ENCODE assay signal across 8 mouse cellular contexts in the genomic region with DNA sequence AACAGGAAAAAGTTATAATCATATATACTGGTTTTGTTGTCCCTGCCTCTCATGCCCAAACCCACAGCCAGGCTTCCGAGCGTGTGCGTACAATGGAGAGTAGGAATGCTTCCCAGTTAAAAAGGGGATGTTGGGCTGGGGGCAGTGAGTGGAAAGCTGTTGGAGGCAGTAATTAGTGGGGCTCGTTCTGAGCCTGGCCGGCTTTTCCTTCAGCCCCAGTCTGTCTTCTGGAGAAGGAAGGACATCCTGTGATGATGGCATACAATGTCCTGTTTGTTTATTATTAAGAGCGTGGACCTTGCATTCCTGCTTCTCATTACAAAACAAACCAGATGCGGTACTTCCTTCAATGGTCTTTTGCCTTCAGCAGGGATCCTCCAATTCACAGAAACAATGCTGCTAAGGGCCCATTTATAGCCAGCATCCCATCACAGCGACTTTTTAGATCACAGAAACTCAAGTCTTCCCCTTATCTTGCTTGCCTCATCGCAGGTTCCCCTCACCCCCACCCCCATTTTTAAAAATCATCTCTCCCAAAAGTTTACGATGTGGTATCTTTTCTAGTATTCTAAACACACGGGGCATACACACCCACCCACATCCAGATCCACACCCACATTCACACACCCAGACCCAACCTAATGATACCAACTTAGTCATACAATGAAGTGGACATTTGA.
DNase-seq lines count a peak whose midpoint lies in the region; ATAC-seq and TF ChIP-seq lines count a peak whose summit lies in the region.

No protein-coding gene starts in this region.

- peak overlapping the region; percentile 56 for H3K27ac ChIP-seq in kidney, adult 2 months (ENCODE audit: insufficient read depth, low read depth, low read length)
- no peak overlapping the region for H3K27ac ChIP-seq in forebrain, embryonic 10.5 days
- peak overlapping the region; percentile 89 for H3K27ac ChIP-seq in intestine, postnatal 0 days (ENCODE audit: low read depth, low read length)

- no peak overlapping the region for H3ac ChIP-seq in myocyte (ENCODE audit: control insufficient read depth, insufficient read length)

- H3K4me2 ChIP-seq in intestine, postnatal 0 days (replicated peaks; ENCODE audit: low read depth), result peak overlapping the region; percentile 78
- peak overlapping the region; percentile 89 for H3K4me2 ChIP-seq in myocyte (ENCODE audit: low read depth)

- WGBS in kidney, adult 2 months, result 26% methylated on average over 11 of the region's 11 CpGs
- WGBS in forebrain, embryonic 10.5 days, result 10% methylated on average over 11 of the region's 11 CpGs
- 15% methylated on average over 11 of the region's 11 CpGs for WGBS in intestine, postnatal 0 days

- TF ChIP-seq CTCF in kidney, adult 2 months (conservative IDR thresholded peaks at IDR 0.05; ENCODE audit: insufficient read depth, insufficient read length, low read depth, low read length), result no peak
- no peak for TF ChIP-seq CTCF in intestine, postnatal 0 days (IDR thresholded peaks at IDR 0.05; ENCODE audit: low read depth)

- no peak for ATAC-seq in intestine, postnatal 0 days

- peaks cover 8% of the 10 kb centered on the region for H3K27me3 ChIP-seq in kidney, adult 2 months (replicated peaks; ENCODE audit: control insufficient read depth, insufficient read depth, low read length)
- H3K27me3 ChIP-seq in forebrain, embryonic 10.5 days (ENCODE audit: poor library complexity, severe bottlenecking), result peaks cover 79% of the 10 kb centered on the region
- H3K27me3 ChIP-seq in intestine, postnatal 0 days (replicated peaks; ENCODE audit: control insufficient read depth, insufficient read depth, low read length), result no peaks in the 10 kb centered on the region
- H3K27me3 ChIP-seq in myocyte (ENCODE audit: control insufficient read depth, insufficient read depth, insufficient read length), result no peaks in the 10 kb centered on the region

- no peaks in the 10 kb centered on the region; the same call in 1 of the 2 replicates for H3K4me1 ChIP-seq in kidney, adult 2 months (ENCODE audit: control insufficient read depth, insufficient read depth, low read length)
- H3K4me1 ChIP-seq in forebrain, embryonic 10.5 days, result peaks cover 41% of the 10 kb centered on the region
- H3K4me1 ChIP-seq in intestine, postnatal 0 days (replicated peaks; ENCODE audit: control insufficient read depth, insufficient read depth, low read length), result peaks cover 7% of the 10 kb centered on the region; the same call in 1 of the 2 replicates

- H3K4me3 ChIP-seq in kidney, adult 2 months (ENCODE audit: insufficient read depth, low read depth, low read length), result no peak overlapping the region
- peak overlapping the region; percentile 67 for H3K4me3 ChIP-seq in forebrain, embryonic 10.5 days
- peak overlapping the region; percentile 62 for H3K4me3 ChIP-seq in intestine, postnatal 0 days (ENCODE audit: low read depth, low read length)
- H3K4me3 ChIP-seq in myocyte, result peak overlapping the region; percentile 24

- no peaks in the 10 kb centered on the region for H3K79me2 ChIP-seq in myocyte (ENCODE audit: control insufficient read depth, insufficient read depth)

- no peaks in the 10 kb centered on the region for H3K9me3 ChIP-seq in forebrain, embryonic 10.5 days
- no peaks in the 10 kb centered on the region for H3K9me3 ChIP-seq in intestine, postnatal 0 days (ENCODE audit: control insufficient read depth)

- DNase-seq in kidney, adult 2 months, result peak; percentile 31
- DNase-seq in kidney, adult 11 months, result no peak
- DNase-seq in forebrain, embryonic 10.5 days (ENCODE audit: extremely low spot score, low spot score), result no peak
- no peak for DNase-seq in cerebellum, adult 18-20 months
- DNase-seq in frontal cortex, postnatal 10 days (ENCODE audit: low spot score in 2 of 2), result no peak
- DNase-seq in frontal cortex, postnatal 14 days (ENCODE audit: low spot score in 2 of 2), result no peak

- no peaks in the 10 kb centered on the region for H3K36me3 ChIP-seq in kidney, adult 2 months (ENCODE audit: control insufficient read depth, insufficient read depth, low read length)
- no peaks in the 10 kb centered on the region for H3K36me3 ChIP-seq in forebrain, embryonic 10.5 days (replicated peaks)
- H3K36me3 ChIP-seq in intestine, postnatal 0 days (ENCODE audit: control insufficient read depth, insufficient read depth), result no peaks in the 10 kb centered on the region
- no peaks in the 10 kb centered on the region for H3K36me3 ChIP-seq in myocyte (ENCODE audit: control insufficient read depth, insufficient read depth)

- TF ChIP-seq POLR2A in kidney, adult 2 months (IDR thresholded peaks at IDR 0.05; ENCODE audit: low read depth, low read length), result no peak
- TF ChIP-seq POLR2A in myocyte (IDR thresholded peaks at IDR 0.05; ENCODE audit: insufficient read length, low read depth), result no peak

- H3K9ac ChIP-seq in intestine, postnatal 0 days (ENCODE audit: low read depth, low read length), result 0 out of 2 replicates have a peak overlapping the region, but pooled peaks have one; percentile 78

TF ChIP-seq in myocyte, 11 proteins besides CTCF, POLR2A, EP300 and RAD21:
- TF ChIP-seq POLR2AphosphoS2 (IDR thresholded peaks at IDR 0.05; ENCODE audit: insufficient read length, low read depth), result no peak
- TF ChIP-seq SRF (IDR thresholded peaks at IDR 0.05; ENCODE audit: control insufficient read depth, insufficient read length, low read depth), result no peak
- TF ChIP-seq E2F4 (IDR thresholded peaks at IDR 0.05; ENCODE audit: insufficient read depth), result no peak
- no peak for TF ChIP-seq TCF12 (IDR thresholded peaks at IDR 0.05; ENCODE audit: insufficient read depth, poor library complexity, severe bottlenecking)
- TF ChIP-seq USF1 (IDR thresholded peaks at IDR 0.05; ENCODE audit: low read depth), result no peak
- no peak for TF ChIP-seq REST (IDR thresholded peaks at IDR 0.05; ENCODE audit: insufficient read depth, insufficient read length)
- TF ChIP-seq CEBPB (IDR thresholded peaks at IDR 0.05; ENCODE audit: insufficient read depth, poor library complexity, severe bottlenecking), result no peak
- TF ChIP-seq TCF3 (IDR thresholded peaks at IDR 0.05; ENCODE audit: insufficient read length, low read depth), result no peak
- no peak for TF ChIP-seq MAX (IDR thresholded peaks at IDR 0.05; ENCODE audit: low read depth)
- no peak for TF ChIP-seq MYOD1 (IDR thresholded peaks at IDR 0.05; ENCODE audit: control insufficient read depth in 1 of 3, insufficient read length in 2 of 3, low read depth in 2 of 3)
- no peak for TF ChIP-seq MYOG (IDR thresholded peaks at IDR 0.05; ENCODE audit: control insufficient read depth in 1 of 3, insufficient read depth in 1 of 3, insufficient read length in 2 of 3, low read depth in 2 of 3)
